Mouse (Mus musculus): Measurements from ENCODE around the gene Zdhhc21.

The Zdhhc21 gene

GRCm38 (mm10) chr4:82762430-82763119 is 97.2 kb downstream of the Zdhhc21 start:
- DNase-seq, result no peak

GRCm38 (mm10) chr4:82756295-82756626 is 103.5 kb downstream of the Zdhhc21 start:
- no peak for DNase-seq

- DNase-seq, result no peak
Measured at GRCm38 (mm10) chr4:82755616-82756294, 104.0 kb downstream of the Zdhhc21 start.

All from liver (tissue).